Mouse (Mus musculus): ENCODE measurements around the gene Avpr1b. TPM values are rescaled to one million over a fixed set of nuclear protein-coding genes. Genes with fewer than 3 reads are reported as not detected.

Gene Avpr1b
- total and polyA plus RNA-seq, 3 experiments = 0.08 TPM; not detected in 2

GRCm38 (mm10) chr1:131623644-131624043 lies 24.6 kb downstream of the Avpr1b start:
- TF ChIP-seq EP300 (IDR thresholded peaks at IDR 0.05; ENCODE audit: low read length) (no peak), E2F4 (IDR thresholded peaks at IDR 0.05; ENCODE audit: insufficient replicate concordance, low read depth, low read length) (no peak), RCOR1 (conservative IDR thresholded peaks at IDR 0.05; ENCODE audit: low read depth, low read length) (no peak), MYC (IDR thresholded peaks at IDR 0.05; ENCODE audit: low read depth, low read length) (no peak), CTCF (conservative IDR thresholded peaks at IDR 0.05 in 1 of 2, IDR thresholded peaks at IDR 0.05 in 1 of 2; ENCODE audit: low read depth in 2 of 2, low read length in 2 of 2) (no peak), GABPA (IDR thresholded peaks at IDR 0.05; ENCODE audit: insufficient replicate concordance, low read depth, low read length) (no peak), ZKSCAN1 (IDR thresholded peaks at IDR 0.05; ENCODE audit: borderline replicate concordance, low read depth, low read length) (no peak), SIN3A (IDR thresholded peaks at IDR 0.05; ENCODE audit: low read length) (no peak), CHD2 (IDR thresholded peaks at IDR 0.05; ENCODE audit: low read length) (no peak), RAD21 (IDR thresholded peaks at IDR 0.05; ENCODE audit: low read depth, low read length) (no peak), ELF1 (IDR thresholded peaks at IDR 0.05; ENCODE audit: low read depth, low read length) (no peak), SMC3 (IDR thresholded peaks at IDR 0.05; ENCODE audit: low read depth, low read length) (no peak), MXI1 (IDR thresholded peaks at IDR 0.05; ENCODE audit: low read depth, low read length) (no peak), NRF1 (IDR thresholded peaks at IDR 0.05; ENCODE audit: low read depth, low read length) (no peak), PAX5 (IDR thresholded peaks at IDR 0.05; ENCODE audit: low read length) (no peak)
- H3K27ac ChIP-seq (ENCODE audit: insufficient read depth, low read depth) = no peak overlapping the region
- in situ Hi-C loops (cut with MboI; ENCODE audit: low pct_ligation_motif_present, low pct_unique_long_range_greater_than_20kb, low sequenced_read_pairs) (no loop called here), dilution Hi-C loops (cut with MboI; ENCODE audit: extremely low pct_ligation_motif_present, extremely low pct_unique_long_range_greater_than_20kb, low sequenced_read_pairs) (loop anchor here (25.0 kb wide), 1 partner anchor 239 kb away; the partner anchor contains the start of gene Rab29)
- H3K79me2 ChIP-seq (replicated peaks; ENCODE audit: control insufficient read depth, extremely low read depth, insufficient read depth, poor library complexity, severe bottlenecking) = no peaks in the 10 kb centered on the region
- no peak for DNase-seq (ENCODE audit: extremely low read depth)
- H3K9ac ChIP-seq (ENCODE audit: insufficient read depth, low read depth) = no peak overlapping the region
- H3K4me1 ChIP-seq (ENCODE audit: control insufficient read depth in 1 of 2, insufficient read depth in 2 of 2) = peaks cover 4 to 13% of the 10 kb centered on the region in 2 experiments; a peak in 3 of 4 replicates
- H3K4me2 ChIP-seq (ENCODE audit: insufficient read depth, low read depth, poor library complexity, severe bottlenecking) = no peak overlapping the region
- H3K4me3 ChIP-seq (replicated peaks in 1 of 3; ENCODE audit: low read depth in 2 of 3, low read length in 2 of 3, poor library complexity in 1 of 3) = no peak overlapping the region
- H3K27me3 ChIP-seq (replicated peaks) = no peaks in the 10 kb centered on the region
- H3K36me3 ChIP-seq (replicated peaks in 1 of 2; ENCODE audit: control insufficient read depth in 1 of 2, insufficient read depth in 1 of 2, low read length in 1 of 2) = no peaks in the 10 kb centered on the region
- peaks cover 3% of the 10 kb centered on the region for H3K9me3 ChIP-seq (replicated peaks; ENCODE audit: low read length)

DNA sequence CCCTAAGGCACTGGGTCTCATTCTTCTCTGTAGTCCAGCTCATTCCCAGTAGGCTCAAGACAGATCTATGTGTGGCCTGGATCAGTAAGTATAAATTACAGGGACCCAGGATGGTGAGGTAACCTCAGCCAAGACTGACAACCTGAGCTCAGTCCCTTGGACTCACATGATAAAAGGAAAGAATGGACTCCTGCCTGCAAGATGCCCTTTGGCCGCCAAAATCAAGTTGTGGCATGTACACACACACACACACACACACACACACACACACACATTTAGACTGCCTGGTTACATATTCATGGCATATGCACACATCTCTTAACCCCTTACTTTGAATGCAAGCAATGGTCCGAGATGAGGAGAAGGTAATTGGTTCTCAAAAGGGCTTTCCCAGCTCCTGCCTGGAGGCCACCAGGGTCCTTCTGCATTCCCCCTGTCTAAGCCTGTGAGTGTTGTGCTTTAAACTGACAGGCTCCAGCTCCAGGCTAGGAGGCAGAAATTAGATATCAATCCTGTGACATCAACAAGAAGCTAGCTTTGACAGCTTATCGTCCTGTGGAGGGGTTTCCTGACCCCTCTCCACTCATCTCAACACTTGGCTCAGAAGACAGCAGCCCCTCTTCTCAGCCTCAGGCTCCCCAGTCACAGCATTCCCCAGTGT lies 25.3 kb downstream of the Avpr1b start:
- Histone ChIP-seq H3K36me3 (replicated peaks in 1 of 2; ENCODE audit: control insufficient read depth in 1 of 2, insufficient read depth in 1 of 2, low read length in 1 of 2) (no peaks in the 10 kb centered on the region), H3K27me3 (replicated peaks) (no peaks in the 10 kb centered on the region), H3K27ac (ENCODE audit: insufficient read depth, low read depth) (no peak overlapping the region), H3K9me3 (replicated peaks; ENCODE audit: low read length) (peaks cover 3% of the 10 kb centered on the region), H3K79me2 (replicated peaks; ENCODE audit: control insufficient read depth, extremely low read depth, insufficient read depth, poor library complexity, severe bottlenecking) (no peaks in the 10 kb centered on the region), H3K4me2 (ENCODE audit: insufficient read depth, low read depth, poor library complexity, severe bottlenecking) (no peak overlapping the region), H3K4me3 (replicated peaks in 1 of 3; ENCODE audit: low read depth in 2 of 3, low read length in 2 of 3, poor library complexity in 1 of 3) (no peak overlapping the region), H3K9ac (ENCODE audit: insufficient read depth, low read depth) (no peak overlapping the region), H3K4me1 (ENCODE audit: control insufficient read depth in 1 of 2, insufficient read depth in 2 of 2) (peaks cover 4 to 13% of the 10 kb centered on the region in 2 experiments; a peak in 3 of 4 replicates)
- DNase-seq (ENCODE audit: extremely low read depth) = no peak
- in situ Hi-C loops (cut with MboI; ENCODE audit: low pct_ligation_motif_present, low pct_unique_long_range_greater_than_20kb, low sequenced_read_pairs) = no loop called here
- dilution Hi-C loops (cut with MboI; ENCODE audit: extremely low pct_ligation_motif_present, extremely low pct_unique_long_range_greater_than_20kb, low sequenced_read_pairs) = loop anchor here (25.0 kb wide), 1 partner anchor 238 kb away; the partner anchor contains the start of gene Rab29
- TF ChIP-seq IRF4 (IDR thresholded peaks at IDR 0.05; ENCODE audit: low read depth, low read length) = no peak
- no peak for TF ChIP-seq TCF12 (IDR thresholded peaks at IDR 0.05; ENCODE audit: low read depth, low read length)
- TF ChIP-seq USF2 (conservative IDR thresholded peaks at IDR 0.05; ENCODE audit: low read depth, low read length) = no peak
- no peak for TF ChIP-seq BHLHE40 (IDR thresholded peaks at IDR 0.05; ENCODE audit: low read depth, low read length)
- no peak for TF ChIP-seq GABPA (IDR thresholded peaks at IDR 0.05; ENCODE audit: insufficient replicate concordance, low read depth, low read length)
- TF ChIP-seq ETS1 (conservative IDR thresholded peaks at IDR 0.05; ENCODE audit: low read depth, low read length) = no peak
- TF ChIP-seq EP300 (IDR thresholded peaks at IDR 0.05; ENCODE audit: low read length) = no peak
- TF ChIP-seq MAX (IDR thresholded peaks at IDR 0.05; ENCODE audit: low read length) = no peak

Measured in CH12.LX (cell line).